Mouse (Mus musculus) small intestine, adult 2 months (tissue): ENCODE results near the gene Pafah2. TPM values are rescaled to one million over a fixed set of nuclear protein-coding genes. Genes with fewer than 3 reads are reported as not detected.
A peak's percentile ranks its signal among the peaks of the same experiment; 100 is the strongest.

ENCODE experiments used
- H3K27ac ChIP-seq: fragments of 200-500 bp; 2 replicates; pipeline ENCODE4 v1.5.1; 2012; ENCODE audit warnings: low read depth, low read length, control low read depth, inconsistent platforms; ENCODE audit not compliant: insufficient read depth
- H3K27me3 ChIP-seq: fragments of 200-500 bp; 2 replicates; pipeline ENCODE4 v1.6.1; 2012; ENCODE audit warnings: mild to moderate bottlenecking, moderate library complexity, low read length, inconsistent platforms; ENCODE audit not compliant: control insufficient read depth, insufficient read depth
- H3K36me3 ChIP-seq: fragments of 200-500 bp; 2 replicates; pipeline ENCODE4 v1.6.1; 2012; ENCODE audit warnings: mild to moderate bottlenecking, low read length, control low read depth, inconsistent platforms; ENCODE audit not compliant: control insufficient read depth, insufficient read depth
- H3K4me1 ChIP-seq: fragments of 200-500 bp; 2 replicates; pipeline ENCODE4 v1.6.1; 2012; ENCODE audit warnings: low read length, inconsistent platforms, mixed read lengths; ENCODE audit not compliant: control insufficient read depth, insufficient read depth, insufficient read length
- H3K4me3 ChIP-seq: fragments of 200-500 bp; 2 replicates; pipeline ENCODE4 v1.5.1; 2012; ENCODE audit warnings: low read depth, mild to moderate bottlenecking, control low read depth, inconsistent platforms, low read length, moderate library complexity
- CTCF ChIP-seq: fragments of 200-500 bp; IDR thresholded peaks from 2 replicates; pipeline ENCODE4 v1.5.1; 2012; ENCODE audit warnings: low read depth, mild to moderate bottlenecking, control low read depth, inconsistent platforms, low read length, moderate library complexity, mixed read lengths; ENCODE audit not compliant: insufficient replicate concordance, insufficient read length; ENCODE audit errors: extremely low read depth
- POLR2A ChIP-seq: fragments of 200-500 bp; IDR thresholded peaks from 2 replicates; pipeline ENCODE4 v1.6.1; 2012; ENCODE audit warnings: low read depth, mild to moderate bottlenecking, control low read depth, inconsistent platforms, low read length, moderate library complexity
- WGBS: fragments of 180-500 bp; shearing (Covaris S2); methylation state at CpG from one replicate; pipeline ENCODE4 v1.1.7; 2018; 5-methylcytosine and 5-hydroxymethylcytosine counted together
- polyA plus RNA-seq: library from polyadenylated mRNA; depleted of rRNA; stranded (reverse); fragments of >200 nt; gene quantifications from 2 replicates; pipeline ENCODE4 v1.2.3, GENCODE M21; 2012

Gene Pafah2
- polyA plus RNA-seq, 1 experiment = 20.5 TPM

DNA sequence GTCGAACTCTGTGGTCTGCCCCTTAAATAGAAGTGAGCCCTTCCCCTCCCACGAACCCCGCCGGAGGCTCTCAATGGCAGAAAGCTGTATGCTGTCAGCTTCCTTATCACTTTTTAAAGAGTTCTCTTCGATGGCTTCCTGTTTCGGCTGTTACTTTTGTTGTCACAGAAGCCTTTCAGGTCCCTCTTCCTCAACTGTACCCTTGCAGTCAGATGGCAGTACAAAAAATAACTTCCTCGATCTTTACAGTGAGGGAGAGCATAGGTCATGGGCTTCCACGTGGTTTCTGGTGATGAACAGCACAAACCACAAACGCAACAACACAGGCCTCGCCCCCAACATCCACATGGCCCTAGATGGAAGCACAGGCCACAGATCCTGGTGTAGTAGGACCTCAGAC lies 64.2 kb downstream of the Pafah2 start:
- H3K27me3 ChIP-seq = no peaks in the 10 kb centered on the region
- 67% methylated on average over 10 of the region's 10 CpGs for WGBS
- TF ChIP-seq CTCF (no peak), POLR2A (no peak)
- H3K27ac ChIP-seq = no peak overlapping the region
- no peak overlapping the region for H3K4me3 ChIP-seq
- H3K4me1 ChIP-seq = no peaks in the 10 kb centered on the region; the same call in 1 of the 2 replicates
- H3K36me3 ChIP-seq = no peaks in the 10 kb centered on the region

DNA sequence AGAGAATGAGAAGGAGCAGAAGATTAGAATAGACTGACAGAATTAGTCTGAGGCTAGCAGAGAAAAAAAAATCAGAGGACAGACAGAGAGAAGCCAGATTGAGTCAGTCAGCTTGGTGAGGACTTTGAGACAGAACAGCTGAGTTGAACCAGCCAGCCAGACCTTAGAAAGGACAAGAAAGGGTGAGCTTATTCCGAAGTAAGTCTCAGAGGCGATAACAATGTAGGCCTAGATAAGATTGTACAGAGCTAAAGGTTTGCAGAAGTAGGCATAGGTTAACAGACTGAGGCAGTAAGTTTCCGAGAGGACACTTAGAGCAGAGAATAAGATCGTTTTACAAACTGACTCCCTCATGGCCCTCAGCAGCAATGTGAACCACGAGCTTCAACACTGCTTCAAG lies 65.1 kb downstream of the Pafah2 start:
- H3K4me3 ChIP-seq = no peak overlapping the region
- no peak overlapping the region for H3K27ac ChIP-seq
- no peaks in the 10 kb centered on the region for H3K4me1 ChIP-seq
- no peaks in the 10 kb centered on the region for H3K27me3 ChIP-seq
- no peaks in the 10 kb centered on the region for H3K36me3 ChIP-seq
- WGBS = 65% methylated on average over 5 of the region's 5 CpGs
- TF ChIP-seq POLR2A (no peak), CTCF (no peak)

DNA sequence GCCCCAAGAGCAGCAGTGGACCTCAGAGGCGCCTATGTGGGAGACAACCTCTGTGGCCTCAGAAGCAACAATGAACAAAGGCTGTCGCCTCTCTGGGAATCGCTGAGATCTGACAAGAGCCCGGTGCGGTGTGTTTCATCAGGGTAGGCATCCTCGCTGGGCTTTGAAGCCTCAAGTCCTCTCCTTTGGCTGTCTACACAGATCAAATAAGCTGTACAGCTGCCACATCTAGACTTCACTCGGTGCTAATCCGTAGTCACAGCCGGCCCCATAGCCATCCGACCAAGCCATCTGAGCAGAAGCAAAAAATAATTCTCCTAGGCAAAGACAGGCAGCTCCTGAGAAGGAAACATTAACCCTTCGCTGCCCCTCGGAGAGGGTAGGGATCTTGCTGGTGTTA lies 69.7 kb downstream of the Pafah2 start:
- Histone ChIP-seq H3K36me3 (no peaks in the 10 kb centered on the region), H3K4me3 (no peak overlapping the region), H3K27ac (no peak overlapping the region), H3K27me3 (no peaks in the 10 kb centered on the region), H3K4me1 (peaks cover 1% of the 10 kb centered on the region; the same call in 1 of the 2 replicates)
- WGBS = 72% methylated on average over 12 of the region's 12 CpGs
- TF ChIP-seq POLR2A (no peak), CTCF (no peak)

DNA sequence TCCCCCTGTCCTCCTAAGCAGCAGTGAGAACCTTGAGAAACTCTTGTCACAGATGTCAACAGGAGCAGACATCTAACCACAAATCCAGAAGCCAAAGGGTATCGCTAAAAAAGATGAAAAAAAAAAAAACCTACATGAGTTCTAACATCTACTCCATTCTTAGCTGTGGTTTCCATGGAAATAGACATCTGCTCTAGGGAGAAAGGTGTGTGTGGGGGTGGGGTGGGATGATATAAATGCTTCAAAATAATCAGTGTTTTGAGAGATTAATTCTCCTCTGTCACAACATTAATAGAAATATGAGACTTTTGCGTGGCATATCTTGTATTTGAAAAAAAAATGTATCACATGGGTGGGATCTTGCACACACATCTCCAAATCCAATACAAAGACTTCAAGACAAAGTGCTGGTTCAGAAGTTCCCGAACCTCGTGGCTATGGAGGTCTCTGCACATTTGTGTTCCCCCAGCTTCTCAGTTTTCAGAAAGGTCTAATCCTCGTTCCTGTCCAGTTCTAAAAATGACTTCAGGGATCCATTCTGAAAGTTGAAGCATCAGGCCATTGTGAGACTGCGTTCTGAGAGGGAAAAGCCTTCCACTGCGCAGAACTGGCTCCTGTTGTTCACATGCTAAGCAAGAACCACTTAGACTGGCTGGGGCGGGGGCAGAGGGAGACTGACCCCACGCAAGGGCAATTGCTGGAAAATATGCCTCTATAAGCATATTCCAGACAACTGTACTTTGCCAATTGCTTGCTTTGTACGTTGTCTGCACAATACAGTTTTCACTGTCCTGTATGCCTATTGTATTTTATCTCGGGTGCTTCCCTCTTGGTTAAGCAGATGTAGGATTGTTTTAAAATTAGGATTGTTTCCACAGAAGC lies 70.5 kb downstream of the Pafah2 start:
- WGBS = 79% methylated on average over 11 of the region's 11 CpGs

DNA sequence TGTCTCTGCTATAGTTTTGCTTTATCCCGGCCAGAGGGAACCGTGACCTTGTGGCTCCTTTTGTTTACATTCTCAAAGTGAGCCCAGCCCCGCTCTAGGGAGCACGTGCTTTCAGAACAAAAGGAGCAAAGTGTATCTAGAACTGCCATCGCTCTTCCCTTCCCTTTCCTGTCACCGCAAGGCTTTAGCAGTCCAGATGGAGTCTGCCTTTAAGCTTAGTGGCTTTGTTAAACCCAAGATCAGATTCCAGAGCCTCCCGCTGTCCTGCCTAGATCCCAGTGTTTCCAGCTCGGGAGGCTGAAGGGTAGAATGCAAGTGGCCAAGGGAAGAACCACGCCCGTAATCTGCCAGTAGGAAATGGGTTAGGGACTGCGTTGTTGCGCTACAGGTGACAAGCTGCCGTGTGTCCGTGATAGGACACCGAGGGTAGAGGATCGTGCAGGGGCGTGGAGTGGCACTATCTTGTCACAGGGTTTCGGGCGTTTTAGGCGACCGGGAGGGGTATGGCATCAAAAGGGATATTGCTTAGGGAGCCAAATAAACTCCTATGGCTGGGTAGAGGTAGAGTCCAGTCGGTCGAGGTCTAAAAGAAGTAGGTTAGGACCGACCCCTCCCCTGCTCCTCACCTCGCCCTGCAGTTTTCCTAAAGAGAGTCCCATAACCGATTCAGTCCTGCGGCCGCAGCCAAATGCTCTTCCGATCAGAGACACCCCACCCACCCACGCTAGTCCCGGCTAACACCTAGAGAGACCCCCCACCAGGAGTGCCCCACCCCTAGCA lies 71.5 kb downstream of the Pafah2 start:
- Histone ChIP-seq H3K27me3 (no peaks in the 10 kb centered on the region), H3K27ac (peak overlapping the region; percentile 1; the same call in 1 of the 2 replicates), H3K4me1 (peaks cover 1% of the 10 kb centered on the region; the same call in 1 of the 2 replicates), H3K36me3 (0 out of 2 replicates have a peak, but pooled peaks cover 3% of the 10 kb centered on the region), H3K4me3 (peak overlapping the region; percentile 92)
- under 1% methylated on average over 31 of the region's 31 CpGs for WGBS
- no peak for TF ChIP-seq CTCF

More for the DNA sequence above, 70.5 kb downstream of the Pafah2 start:
- 0 out of 2 replicates have a peak, but pooled peaks cover 1% of the 10 kb centered on the region for H3K36me3 ChIP-seq
- no peak overlapping the region for H3K27ac ChIP-seq
- no peaks in the 10 kb centered on the region for H3K27me3 ChIP-seq
- peaks cover 1% of the 10 kb centered on the region; the same call in 1 of the 2 replicates for H3K4me1 ChIP-seq
- TF ChIP-seq CTCF (no peak), POLR2A (no peak)
- H3K4me3 ChIP-seq = no peak overlapping the region

- no peaks in the 10 kb centered on the region for H3K27me3 ChIP-seq
- H3K4me3 ChIP-seq = peak within 1 kb of the TSS; percentile 92
- H3K4me1 ChIP-seq = peaks cover 1% of the 10 kb centered on the region; the same call in 1 of the 2 replicates
- H3K36me3 ChIP-seq = 0 out of 2 replicates have a peak, but pooled peaks cover 5% of the 10 kb centered on the region
- TF ChIP-seq POLR2A (peak; percentile 97), CTCF (no peak)
- H3K27ac ChIP-seq = peak within 1 kb of the TSS; percentile 1; the same call in 1 of the 2 replicates
- WGBS = under 1% methylated on average over 31 of the region's 31 CpGs
These were observed 72.1 kb downstream of the Pafah2 start, which contains the start of gene Stmn1 for GRCm38 (mm10) chr4:134468215-134468575. Gene Stmn1 (plus strand): TSS chr4:134468320.

GRCm38 (mm10) chr4:134468578-134469266 lies 72.6 kb downstream of the Pafah2 start:
- Histone ChIP-seq H3K27ac (no peak overlapping the region; the same call in 1 of the 2 replicates), H3K36me3 (0 out of 2 replicates have a peak, but pooled peaks cover 6% of the 10 kb centered on the region), H3K27me3 (no peaks in the 10 kb centered on the region), H3K4me1 (peaks cover 1% of the 10 kb centered on the region; the same call in 1 of the 2 replicates), H3K4me3 (peak overlapping the region; percentile 92)
- TF ChIP-seq CTCF (no peak), POLR2A (no peak; the same call in 1 of the 2 replicates)
- under 1% methylated on average over 68 of the region's 68 CpGs for WGBS
